Mouse (Mus musculus): ENCODE measurements around the gene Zfp330.
A peak's percentile ranks its signal among the peaks of the same experiment; 100 is the strongest.

DNA sequence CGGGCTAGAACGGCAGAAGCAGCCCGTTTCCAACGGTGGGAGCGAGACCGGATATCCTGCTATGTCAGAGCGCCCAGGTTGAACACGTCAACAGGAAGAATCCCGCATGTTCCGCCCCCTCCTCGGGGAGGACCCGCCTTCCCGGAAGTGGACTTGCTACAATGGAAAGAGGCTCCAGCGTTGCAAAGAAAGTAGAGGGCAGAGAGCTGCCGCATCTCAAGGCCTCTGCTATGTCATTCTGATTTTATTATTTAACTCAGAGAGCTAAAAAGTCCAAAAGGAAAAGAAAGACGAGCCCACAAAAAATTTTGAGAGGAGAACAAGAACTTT is at the start of gene Zfp330:
- TF ChIP-seq POLR2A (IDR thresholded peaks at IDR 0.05; ENCODE audit: low read depth, low read length) (peak; percentile 94), JUND (conservative IDR thresholded peaks at IDR 0.05; ENCODE audit: low read depth, low read length) (no peak), CTCF (conservative IDR thresholded peaks at IDR 0.05 in 1 of 2, IDR thresholded peaks at IDR 0.05 in 1 of 2; ENCODE audit: low read depth in 2 of 2, low read length in 2 of 2) (no peak), ETS1 (conservative IDR thresholded peaks at IDR 0.05; ENCODE audit: low read depth, low read length) (peak; percentile 17; the same call in 1 of the 2 replicates)

Measured in CH12.LX (cell line).